Mouse (Mus musculus) CH12.LX (cell line): ENCODE data around the gene Glp2r. TPM values are rescaled to one million over a fixed set of nuclear protein-coding genes. Genes with fewer than 3 reads are reported as not detected.
A peak's percentile ranks its signal among the peaks of the same experiment; 100 is the strongest.

Experiments
- DNase-seq: peaks from one replicate; pipeline ENCODE4 v3.0.0-alpha.2; 2013; ENCODE audit errors: extremely low read depth
- H3K27ac ChIP-seq: 2 replicates; pipeline ENCODE4 v1.5.1; 2012; ENCODE audit warnings: low read depth, mild to moderate bottlenecking, control low read depth, moderate library complexity; ENCODE audit not compliant: insufficient read depth
- H3K27me3 ChIP-seq: replicated peaks from 2 replicates; pipeline ENCODE3; 2012; ENCODE audit warnings: inconsistent platforms
- H3K36me3 ChIP-seq, 2 experiments: replicated peaks in 1 of 2; 2 replicates each; pipeline versions ENCODE3 to v1.6.1; 2012; ENCODE audit warnings: inconsistent platforms in 1 of 2, low read length in 1 of 2, mild to moderate bottlenecking in 1 of 2, mixed read lengths in 1 of 2, moderate library complexity in 1 of 2; ENCODE audit not compliant: control insufficient read depth in 1 of 2, insufficient read depth in 1 of 2
- H3K4me1 ChIP-seq, 2 experiments: 2 replicates each; pipeline ENCODE4 v1.6.1; 2012; ENCODE audit warnings: inconsistent platforms in 1 of 2, moderate library complexity in 1 of 2; ENCODE audit not compliant: insufficient read depth in 2 of 2, control insufficient read depth in 1 of 2
- H3K4me2 ChIP-seq: 2 replicates; pipeline ENCODE4 v1.6.1; 2012; ENCODE audit warnings: low read depth, mild to moderate bottlenecking, control low read depth; ENCODE audit not compliant: poor library complexity, insufficient read depth, severe bottlenecking
- H3K4me3 ChIP-seq, 3 experiments: fragments of 150-350 bp in 1 of 3; sonication (generic) in 1 of 3; replicated peaks in 1 of 3; 2 replicates each; pipeline versions ENCODE3 to v1.5.1; 2011 to 2012; ENCODE audit warnings: low read depth in 2 of 3, low read length in 2 of 3, mild to moderate bottlenecking in 2 of 3, moderate library complexity in 2 of 3, control low read depth in 1 of 3, improper control_type of control experiment in 1 of 3, inconsistent platforms in 1 of 3, mixed read lengths in 1 of 3; ENCODE audit not compliant: poor library complexity in 1 of 3
- H3K79me2 ChIP-seq: replicated peaks from 2 replicates; pipeline ENCODE4 v1.6.1; 2012; ENCODE audit warnings: mild to moderate bottlenecking, moderate library complexity; ENCODE audit not compliant: control insufficient read depth, poor library complexity, insufficient read depth, severe bottlenecking; ENCODE audit errors: extremely low read depth
- H3K9ac ChIP-seq: 2 replicates; pipeline ENCODE4 v1.6.1; 2012; ENCODE audit warnings: low read depth, mild to moderate bottlenecking, control low read depth, moderate library complexity; ENCODE audit not compliant: insufficient read depth
- H3K9me3 ChIP-seq: replicated peaks from 2 replicates; pipeline ENCODE3; 2012; ENCODE audit warnings: low read length, inconsistent platforms, mixed read lengths
- BHLHE40 ChIP-seq: IDR thresholded peaks from 2 replicates; pipeline ENCODE4 v1.6.1; 2011; ENCODE audit warnings: mild to moderate bottlenecking, low read depth, low read length, improper control_type of control experiment
- CHD1 ChIP-seq: IDR thresholded peaks from 2 replicates; pipeline ENCODE4 v1.6.1; 2012; ENCODE audit warnings: low read depth, low read length, improper control_type of control experiment, inconsistent platforms
- CTCF ChIP-seq, 2 experiments: IDR thresholded peaks in 1 of 2; conservative IDR thresholded peaks in 1 of 2; 2 replicates each; pipeline ENCODE4 v1.5.1; 2011 to 2012; ENCODE audit warnings: low read depth in 2 of 2, low read length in 2 of 2, improper control_type of control experiment in 1 of 2, inconsistent platforms in 1 of 2, mild to moderate bottlenecking in 1 of 2, moderate library complexity in 1 of 2
- E2F4 ChIP-seq: IDR thresholded peaks from 2 replicates; pipeline ENCODE4 v1.6.1; 2011; ENCODE audit warnings: low read depth, low read length, improper control_type of control experiment; ENCODE audit not compliant: insufficient replicate concordance
- ELF1 ChIP-seq: IDR thresholded peaks from 2 replicates; pipeline ENCODE4 v1.6.1; 2014; ENCODE audit warnings: low read depth, mild to moderate bottlenecking, inconsistent platforms, low read length, improper control_type of control experiment
- EP300 ChIP-seq: IDR thresholded peaks from 2 replicates; pipeline ENCODE4 v1.6.1; 2011; ENCODE audit warnings: low read length, improper control_type of control experiment
- ETS1 ChIP-seq: conservative IDR thresholded peaks from 2 replicates; pipeline ENCODE4 v1.6.1; 2012; ENCODE audit warnings: low read depth, mild to moderate bottlenecking, inconsistent platforms, low read length, improper control_type of control experiment, moderate library complexity
- HCFC1 ChIP-seq: IDR thresholded peaks from 2 replicates; pipeline ENCODE4 v1.6.1; 2012; ENCODE audit warnings: low read depth, mild to moderate bottlenecking, inconsistent platforms, low read length, improper control_type of control experiment
- IRF4 ChIP-seq: IDR thresholded peaks from 2 replicates; pipeline ENCODE4 v1.6.1; 2014; ENCODE audit warnings: low read depth, mild to moderate bottlenecking, inconsistent platforms, low read length, improper control_type of control experiment
- JUND ChIP-seq: conservative IDR thresholded peaks from 2 replicates; pipeline ENCODE4 v1.6.1; 2011; ENCODE audit warnings: low read depth, low read length, improper control_type of control experiment
- MAFK ChIP-seq: IDR thresholded peaks from 2 replicates; pipeline ENCODE4 v1.6.1; 2011; ENCODE audit warnings: low read length, improper control_type of control experiment; ENCODE audit not compliant: insufficient replicate concordance
- MAZ ChIP-seq: IDR thresholded peaks from 2 replicates; pipeline ENCODE4 v1.6.1; 2012; ENCODE audit warnings: low read depth, mild to moderate bottlenecking, inconsistent platforms, low read length, improper control_type of control experiment, moderate library complexity
- MXI1 ChIP-seq: IDR thresholded peaks from 2 replicates; pipeline ENCODE4 v1.6.1; 2011; ENCODE audit warnings: mild to moderate bottlenecking, low read depth, low read length, improper control_type of control experiment
- MYC ChIP-seq: IDR thresholded peaks from 2 replicates; pipeline ENCODE4 v1.6.1; 2011; ENCODE audit warnings: low read depth, mild to moderate bottlenecking, improper control_type of control experiment, low read length
- NELFE ChIP-seq: IDR thresholded peaks from 2 replicates; pipeline ENCODE4 v1.6.1; 2011; ENCODE audit warnings: low read depth, low read length, improper control_type of control experiment
- NRF1 ChIP-seq: IDR thresholded peaks from 2 replicates; pipeline ENCODE4 v1.6.1; 2014; ENCODE audit warnings: low read depth, mild to moderate bottlenecking, inconsistent platforms, low read length, improper control_type of control experiment, moderate library complexity
- PAX5 ChIP-seq: IDR thresholded peaks from 2 replicates; pipeline ENCODE4 v1.6.1; 2012; ENCODE audit warnings: low read length, inconsistent platforms, mixed read lengths
- RAD21 ChIP-seq: IDR thresholded peaks from 2 replicates; pipeline ENCODE4 v1.6.1; 2011; ENCODE audit warnings: low read depth, mild to moderate bottlenecking, low read length, improper control_type of control experiment, moderate library complexity
- RCOR1 ChIP-seq: conservative IDR thresholded peaks from 2 replicates; pipeline ENCODE4 v1.6.1; 2012; ENCODE audit warnings: low read depth, mild to moderate bottlenecking, inconsistent platforms, low read length, improper control_type of control experiment
- SMC3 ChIP-seq: IDR thresholded peaks from 2 replicates; pipeline ENCODE4 v1.6.1; 2011; ENCODE audit warnings: low read depth, low read length, improper control_type of control experiment
- TBP ChIP-seq: conservative IDR thresholded peaks from 2 replicates; pipeline ENCODE4 v1.6.1; 2011; ENCODE audit warnings: low read depth, low read length, improper control_type of control experiment
- TCF12 ChIP-seq: IDR thresholded peaks from 2 replicates; pipeline ENCODE4 v1.6.1; 2014; ENCODE audit warnings: low read depth, mild to moderate bottlenecking, inconsistent platforms, low read length, improper control_type of control experiment
- UBTF ChIP-seq: IDR thresholded peaks from 2 replicates; pipeline ENCODE4 v1.6.1; 2012; ENCODE audit warnings: low read depth, mild to moderate bottlenecking, inconsistent platforms, low read length, improper control_type of control experiment, moderate library complexity
- USF1 ChIP-seq: IDR thresholded peaks from 2 replicates; pipeline ENCODE4 v1.6.1; 2014; ENCODE audit warnings: low read depth, mild to moderate bottlenecking, inconsistent platforms, low read length, improper control_type of control experiment
- USF2 ChIP-seq: conservative IDR thresholded peaks from 2 replicates; pipeline ENCODE4 v1.6.1; 2011; ENCODE audit warnings: low read depth, low read length, improper control_type of control experiment
- ZC3H11A ChIP-seq: IDR thresholded peaks from 2 replicates; pipeline ENCODE4 v1.6.1; 2012; ENCODE audit warnings: low read depth, mild to moderate bottlenecking, inconsistent platforms, low read length, improper control_type of control experiment
- ZMIZ1 ChIP-seq: IDR thresholded peaks from 2 replicates; pipeline ENCODE4 v1.6.1; 2012; ENCODE audit warnings: low read depth, mild to moderate bottlenecking, inconsistent platforms, low read length, improper control_type of control experiment
- ZNF384 ChIP-seq: IDR thresholded peaks from 2 replicates; pipeline ENCODE4 v1.6.1; 2012; ENCODE audit warnings: low read depth, low read length, improper control_type of control experiment, inconsistent platforms
- dilution Hi-C: fragments of 300-500 bp; cut with MboI; formaldehyde crosslinking; loops from 2 replicates; pipeline ENCODE4 v1.14.3; 2020; ENCODE audit warnings: low sequenced_read_pairs; ENCODE audit not compliant: extremely low pct_unique_long_range_greater_than_20kb, extremely low pct_ligation_motif_present
- in situ Hi-C: fragments of 300-500 bp; cut with MboI; formaldehyde crosslinking; loops from 3 replicates; pipeline ENCODE4 v1.14.3; 2019; ENCODE audit warnings: low sequenced_read_pairs, low pct_ligation_motif_present, low pct_unique_long_range_greater_than_20kb, mixed read lengths
- polyA plus RNA-seq: library from polyadenylated mRNA; unstranded; fragments of >175 nt; gene quantifications from 2 replicates; pipeline ENCODE4 v1.2.1, GENCODE M21; 2012; ENCODE audit warnings: low read depth; ENCODE audit not compliant: insufficient read length
- total RNA-seq, 2 experiments: library from RNA; depleted of rRNA; stranded (reverse); fragments of 300-350 nt in 1 of 2; fragments of >200 nt in 1 of 2; gene quantifications; 2 replicates each; pipeline ENCODE4 v1.2.3; 2012 to 2014

The Glp2r gene
- total and polyA plus RNA-seq, 3 experiments = 0.04 to 0.09 (median 0.07) TPM

GRCm38 (mm10) chr11:67640299-67640698 lies 130.7 kb downstream of the Glp2r start (continued):
- TF ChIP-seq USF2 (no peak), MAZ (0 out of 2 replicates have a peak, but pooled peaks have one; percentile 60), UBTF (no peak), ZMIZ1 (no peak), USF1 (no peak), E2F4 (no peak), NELFE (no peak), IRF4 (peak; percentile 89), SMC3 (no peak; the same call in 1 of the 2 replicates), TCF12 (peak; percentile 78), PAX5 (no peak), ZC3H11A (no peak), RAD21 (peak; percentile 9), ELF1 (peak; percentile 59), RCOR1 (no peak), BHLHE40 (peak; percentile 68), EP300 (peak; percentile 77), MXI1 (no peak), ZNF384 (no peak), CHD1 (peak; percentile 6; the same call in 1 of the 2 replicates)
- TF ChIP-seq, all 38 proteins: peak for 13

- no peak overlapping the region for H3K9ac ChIP-seq
- no peaks in the 10 kb centered on the region for H3K79me2 ChIP-seq
- peak overlapping the region in 1 of 3 experiments; percentile 15 for H3K4me3 ChIP-seq
- peaks cover 41 to 94% of the 10 kb centered on the region in 2 experiments for H3K4me1 ChIP-seq
- dilution Hi-C loops (no loop called here), in situ Hi-C loops (no loop called here)
- H3K36me3 ChIP-seq = peaks cover 0 to 11% of the 10 kb centered on the region in 2 experiments
- H3K27me3 ChIP-seq = no peaks in the 10 kb centered on the region
- no peaks in the 10 kb centered on the region for H3K9me3 ChIP-seq
- peak overlapping the region; percentile 27; the same call in 1 of the 2 replicates for H3K27ac ChIP-seq
- H3K4me2 ChIP-seq = no peak overlapping the region
- no peak for TF ChIP-seq IRF4
- TF ChIP-seq USF2 = no peak
- TF ChIP-seq JUND = no peak
- no peak for TF ChIP-seq CTCF (conservative IDR thresholded peaks at IDR 0.05 in 1 of 2, IDR thresholded peaks at IDR 0.05 in 1 of 2; ENCODE audit: low read depth in 2 of 2, low read length in 2 of 2)
- TF ChIP-seq ZMIZ1 = no peak
- no peak for TF ChIP-seq USF1
- no peak for TF ChIP-seq NRF1
- TF ChIP-seq ETS1 = no peak
- no peak for TF ChIP-seq BHLHE40
- no peak for TF ChIP-seq MXI1
- TF ChIP-seq PAX5 = no peak
- no peak for TF ChIP-seq NELFE
- no peak for TF ChIP-seq HCFC1
- no peak for TF ChIP-seq RCOR1
- TF ChIP-seq MYC = no peak
- TF ChIP-seq MAFK = no peak
- no peak for TF ChIP-seq RAD21
- no peak for TF ChIP-seq TBP
- no peak for DNase-seq
These were observed 132.6 kb downstream of the Glp2r start for GRCm38 (mm10) chr11:67638401-67638800.
